Mouse (Mus musculus): Measurements from ENCODE around the gene Efcab2. TPM values are rescaled to one million over a fixed set of nuclear protein-coding genes. Genes with fewer than 3 reads are reported as not detected.
A peak's percentile ranks its signal among the peaks of the same experiment; 100 is the strongest.

Efcab2 gene
- polyA plus RNA-seq, 1 experiment from 2014 or later = 4.9 TPM

GRCm38 (mm10) chr1:178528431-178529351, 122.8 kb downstream of the Efcab2 start, which contains the start of gene Kif26b:
Gene Kif26b (plus strand): TSS chr1:178529125.
- Histone ChIP-seq H3K4me1 (peaks cover 41% of the 10 kb centered on the region), H3K27me3 (peaks cover 9% of the 10 kb centered on the region; the same call in 1 of the 2 replicates)
- peak; percentile 69 for ATAC-seq (ENCODE audit: low FRiP score, low read depth)

GRCm38 (mm10) chr1:178529512-178530300, 123.8 kb downstream of the Efcab2 start:
- H3K4me3 ChIP-seq = peak overlapping the region; percentile 75
- H3K36me3 ChIP-seq = no peaks in the 10 kb centered on the region
- under 1% methylated on average over 38 of the region's 38 CpGs for WGBS
- peak; percentile 2; the same call in 1 of the 2 replicates for ATAC-seq (ENCODE audit: low FRiP score, low read depth)
- H3K4me1 ChIP-seq = peaks cover 48% of the 10 kb centered on the region
- peak overlapping the region; percentile 88 for H3K27ac ChIP-seq
- H3K4me2 ChIP-seq (replicated peaks) = peak overlapping the region; percentile 100
- peaks cover 4% of the 10 kb centered on the region; the same call in 1 of the 2 replicates for H3K9me3 ChIP-seq
- peaks cover 9% of the 10 kb centered on the region; the same call in 1 of the 2 replicates for H3K27me3 ChIP-seq
- H3K9ac ChIP-seq = peak overlapping the region; percentile 87

More at GRCm38 (mm10) chr1:178528431-178529351, 122.8 kb downstream of the Efcab2 start, which contains the start of gene Kif26b:
- peaks cover 4% of the 10 kb centered on the region; the same call in 1 of the 2 replicates for H3K9me3 ChIP-seq
- peak within 1 kb of the TSS; percentile 88 for H3K27ac ChIP-seq
- peak within 1 kb of the TSS; percentile 87 for H3K9ac ChIP-seq
- peak within 1 kb of the TSS; percentile 100 for H3K4me2 ChIP-seq (replicated peaks)
- under 1% methylated on average over 92 of the region's 92 CpGs for WGBS
- no peaks in the 10 kb centered on the region for H3K36me3 ChIP-seq
- H3K4me3 ChIP-seq = peak within 1 kb of the TSS; percentile 75

- ATAC-seq (ENCODE audit: low FRiP score, low read depth) = peak; percentile 25; the same call in 1 of the 2 replicates
- Histone ChIP-seq H3K27ac (peak overlapping the region; percentile 88; the same call in 1 of the 2 replicates), H3K27me3 (peaks cover 9% of the 10 kb centered on the region; the same call in 1 of the 2 replicates), H3K4me3 (peak overlapping the region; percentile 75), H3K9me3 (peaks cover 5% of the 10 kb centered on the region; the same call in 1 of the 2 replicates), H3K4me2 (replicated peaks) (peak overlapping the region; percentile 100), H3K9ac (peak overlapping the region; percentile 87), H3K36me3 (peaks cover 7% of the 10 kb centered on the region), H3K4me1 (peaks cover 48% of the 10 kb centered on the region)
- under 1% methylated on average over 62 of the region's 62 CpGs for WGBS
Measured at GRCm38 (mm10) chr1:178530301-178531078, 124.6 kb downstream of the Efcab2 start.

Small RNA genes within 50 kb of the gene (microRNA-seq; reads per million reads assigned to microRNA genes)
- not detected for gene Gm27458

Other genes with a start within 250 kb of the Efcab2 start
- gene Desi2, start 218.7 kb upstream of the Efcab2 start, polyA plus RNA-seq (2015; fragmentation: Nextera tagmentation; extraction: Ambion mirVana) = 23.9 and 24.6 TPM in 2 replicates
- gene Cox20, start 87.0 kb upstream of the Efcab2 start, polyA plus RNA-seq (2015; fragmentation: Nextera tagmentation; extraction: Ambion mirVana) = 133 and 135 TPM in 2 replicates
- gene Hnrnpu, start 68.3 kb upstream of the Efcab2 start, polyA plus RNA-seq (2015; fragmentation: Nextera tagmentation; extraction: Ambion mirVana) = 344 TPM in 2 replicates
- 12.0 and 13.3 TPM in 2 replicates for gene Kif26b, start 123.0 kb downstream of the Efcab2 start, polyA plus RNA-seq (2015; fragmentation: Nextera tagmentation; extraction: Ambion mirVana)